Mouse (Mus musculus) ovary, adult 18-20 months (tissue): ENCODE data around the gene Gm21440.
"Not testable (repeated sequence)": the region's sequence is repeated elsewhere in the genome, so short reads cannot be mapped to it uniquely, and the experiment has no call there.

ENCODE experiments used
- DNase-seq: peaks from one replicate; pipeline ENCODE4 v3.0.0; 2022; ENCODE audit warnings: low spot score, mixed read lengths

Gm21440 gene

DNA sequence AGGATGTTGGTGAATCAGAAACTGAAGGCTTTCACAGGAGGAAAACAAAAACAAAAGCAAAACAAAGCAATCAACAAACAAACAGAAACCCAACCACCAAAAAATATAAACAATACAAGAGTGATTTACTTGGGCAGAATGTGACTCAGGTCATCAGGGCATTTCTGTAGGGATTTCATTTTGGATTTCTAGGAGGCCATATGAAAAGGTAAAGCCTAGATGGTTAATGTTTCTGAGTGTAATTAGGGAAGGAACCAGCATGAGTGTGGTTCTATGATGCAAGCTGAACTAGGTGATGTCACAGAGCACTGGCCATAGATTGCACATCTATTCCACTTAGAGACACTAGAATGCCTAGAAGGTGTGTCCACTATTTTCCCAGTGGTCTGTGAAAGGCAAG, at the start of gene Gm21440, which contains the start of gene Gm21454:
Gene Gm21440, plus strand, starts transcription at position 301 of the 400 bp plus-strand sequence.
Gene Gm21454, plus strand, starts transcription at position 352 of the 400 bp plus-strand sequence.
- DNase-seq, result not testable (repeated sequence)

GRCm38 (mm10) chrY:13223828-13224227, 28.4 kb upstream of the Gm21440 start, which contains the start of gene Gm21828:
TSS of gene Gm21828 (minus strand) at chrY:13223928.
- DNase-seq, result not testable (repeated sequence)
